Comparison of ENCODE assay signal across 9 mouse cellular contexts in the genomic region with DNA sequence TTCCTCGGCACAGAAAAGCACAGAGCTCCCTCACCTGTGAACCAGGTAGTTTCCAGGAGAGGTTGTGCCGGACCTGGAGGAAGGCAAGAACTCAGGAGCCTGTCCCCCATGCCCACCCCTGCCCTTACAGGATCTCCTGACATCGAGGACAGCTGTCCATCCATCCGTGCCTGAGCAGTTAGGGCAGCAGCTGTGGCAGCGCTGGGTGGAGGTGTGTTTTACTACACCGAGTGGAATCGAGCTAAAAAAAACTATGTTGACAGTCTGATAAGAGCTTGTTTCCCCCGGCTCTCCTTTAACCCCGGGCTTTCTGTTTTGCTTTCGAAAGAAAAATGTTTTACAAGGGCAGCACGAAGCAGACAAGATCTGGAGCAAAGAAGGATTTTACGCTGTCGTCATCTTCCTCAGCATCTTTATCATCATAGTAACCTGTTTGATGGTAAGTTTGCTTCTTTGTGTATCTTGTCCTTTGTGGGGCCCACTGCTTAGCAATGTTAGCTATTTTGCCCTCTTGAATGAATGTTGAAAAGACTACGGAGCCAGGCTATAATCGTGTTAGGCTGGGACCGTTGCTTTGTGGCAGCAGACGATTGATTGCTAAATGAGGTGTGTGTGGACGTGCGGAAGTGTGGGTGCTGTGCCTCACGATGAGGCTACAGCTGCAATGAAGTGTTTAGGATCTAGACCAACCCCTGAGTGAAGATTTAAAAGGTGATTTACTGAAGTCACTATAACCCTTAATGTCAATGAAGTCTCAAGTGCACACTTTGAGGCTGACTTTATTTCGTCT.
DNase-seq lines count a peak whose midpoint lies in the region; ATAC-seq and TF ChIP-seq lines count a peak whose summit lies in the region.
"Had no signal": no experiment of that assay in that cellular context is flagged by ENCODE, and none has a peak within 500 bp of the region (broad histone marks: within the 10 kb centered on the region; RNA-seq: fewer than 3 reads in every experiment).

No protein-coding gene starts in this region.

- H3K27ac ChIP-seq in heart, postnatal 0 days (ENCODE audit: low read depth) = no peak overlapping the region
- H3K27ac ChIP-seq in embryonic facial prominence, embryonic 14.5 days (replicated peaks; ENCODE audit: low read depth, low read length) = no peak overlapping the region
- no peak overlapping the region for H3K27ac ChIP-seq in limb, embryonic 10.5 days
- no peak overlapping the region for H3K27ac ChIP-seq in neural tube, embryonic 13.5 days (replicated peaks)
- no peak overlapping the region for H3K27ac ChIP-seq in layer of hippocampus, adult 2 months

- H3K4me1 ChIP-seq in heart, postnatal 0 days (ENCODE audit: control insufficient read depth, insufficient read depth) = peaks cover 6% of the 10 kb centered on the region; the same call in 1 of the 2 replicates
- no peaks in the 10 kb centered on the region for H3K4me1 ChIP-seq in embryonic facial prominence, embryonic 14.5 days (ENCODE audit: control insufficient read depth, insufficient read depth, low read length)
- peaks cover 21% of the 10 kb centered on the region for H3K4me1 ChIP-seq in limb, embryonic 10.5 days
- H3K4me1 ChIP-seq in neural tube, embryonic 13.5 days (replicated peaks) = peaks cover 19% of the 10 kb centered on the region

- peak overlapping the region; percentile 42 for H3K4me3 ChIP-seq in heart, postnatal 0 days (ENCODE audit: low read depth, low read length)
- peak overlapping the region; percentile 8; the same call in 1 of the 2 replicates for H3K4me3 ChIP-seq in embryonic facial prominence, embryonic 14.5 days (ENCODE audit: low read depth, low read length)
- peak overlapping the region; percentile 30 for H3K4me3 ChIP-seq in limb, embryonic 10.5 days
- H3K4me3 ChIP-seq in neural tube, embryonic 13.5 days = no peak overlapping the region
- no peak overlapping the region for H3K4me3 ChIP-seq in layer of hippocampus, adult 2 months

- no peaks in the 10 kb centered on the region for H3K36me3 ChIP-seq in heart, postnatal 0 days (replicated peaks; ENCODE audit: control insufficient read depth, insufficient read depth, low read length)
- H3K36me3 ChIP-seq in embryonic facial prominence, embryonic 14.5 days (ENCODE audit: control insufficient read depth, insufficient read depth, low read length) = no peaks in the 10 kb centered on the region
- H3K36me3 ChIP-seq in limb, embryonic 10.5 days = no peaks in the 10 kb centered on the region
- no peaks in the 10 kb centered on the region for H3K36me3 ChIP-seq in neural tube, embryonic 13.5 days

- H3K9me3 ChIP-seq in heart, postnatal 0 days (replicated peaks; ENCODE audit: control insufficient read depth, low read length) = no peaks in the 10 kb centered on the region
- H3K9me3 ChIP-seq in embryonic facial prominence, embryonic 14.5 days (ENCODE audit: control insufficient read depth, low read length) = no peaks in the 10 kb centered on the region
- H3K9me3 ChIP-seq in limb, embryonic 10.5 days (replicated peaks) = no peaks in the 10 kb centered on the region
- no peaks in the 10 kb centered on the region for H3K9me3 ChIP-seq in neural tube, embryonic 13.5 days

- no peak for DNase-seq in heart, postnatal 0 days (ENCODE audit: low spot score)
- DNase-seq in heart, postnatal 4 days = no peak
- DNase-seq in embryonic facial prominence, embryonic 14.5 days (ENCODE audit: low spot score) = no peak
- DNase-seq in limb, embryonic 10.5 days (ENCODE audit: low spot score) = peak; percentile 40
- no peak for DNase-seq in right cerebral cortex, postnatal 4 days
- DNase-seq in yolk sac, embryonic 10.5 days (ENCODE audit: low spot score) = no peak
- DNase-seq in layer of hippocampus, adult 2 months (ENCODE audit: low spot score in 2 of 2) = no peak
- DNase-seq: cerebellum, adult 18-20 months had no signal

- TF ChIP-seq CTCF in heart, postnatal 0 days (IDR thresholded peaks at IDR 0.05; ENCODE audit: low read depth) = no peak
- no peak for TF ChIP-seq CTCF in layer of hippocampus, adult 2 months (conservative IDR thresholded peaks at IDR 0.05)

- no peak for ATAC-seq in heart, postnatal 0 days (ENCODE audit: insufficient read depth, low read depth)
- no peak for ATAC-seq in embryonic facial prominence, embryonic 14.5 days (ENCODE audit: low read depth)
- 0 out of 2 replicates have a peak, but pooled peaks have one; percentile 40 for ATAC-seq in neural tube, embryonic 13.5 days (ENCODE audit: low read depth)

- peak overlapping the region; percentile 69 for H3K4me2 ChIP-seq in heart, postnatal 0 days (ENCODE audit: low read depth, low read length)
- H3K4me2 ChIP-seq in embryonic facial prominence, embryonic 14.5 days (ENCODE audit: low read depth, low read length) = peak overlapping the region; percentile 40; the same call in 1 of the 2 replicates
- peak overlapping the region; percentile 31 for H3K4me2 ChIP-seq in neural tube, embryonic 13.5 days

- H3K9ac ChIP-seq in heart, postnatal 0 days (replicated peaks; ENCODE audit: low read depth, low read length) = no peak overlapping the region
- no peak overlapping the region for H3K9ac ChIP-seq in embryonic facial prominence, embryonic 14.5 days (ENCODE audit: low read depth, low read length)
- no peak overlapping the region for H3K9ac ChIP-seq in neural tube, embryonic 13.5 days

- 10% methylated on average over 21 of the region's 21 CpGs for WGBS in heart, postnatal 0 days
- WGBS in embryonic facial prominence, embryonic 14.5 days = 43% methylated on average over 21 of the region's 21 CpGs
- WGBS in limb, embryonic 10.5 days = 28% methylated on average over 21 of the region's 21 CpGs
- WGBS in neural tube, embryonic 13.5 days = 31% methylated on average over 21 of the region's 21 CpGs

- TF ChIP-seq EP300 in heart, postnatal 0 days (IDR thresholded peaks at IDR 0.05; ENCODE audit: low read depth) = no peak

- H3K27me3 ChIP-seq in heart, postnatal 0 days (ENCODE audit: control insufficient read depth, insufficient read depth, low read length) = no peaks in the 10 kb centered on the region
- H3K27me3 ChIP-seq in embryonic facial prominence, embryonic 14.5 days (replicated peaks; ENCODE audit: control insufficient read depth, insufficient read depth, low read length) = no peaks in the 10 kb centered on the region
- H3K27me3 ChIP-seq in limb, embryonic 10.5 days (ENCODE audit: low read depth, poor library complexity, severe bottlenecking) = no peaks in the 10 kb centered on the region
- H3K27me3 ChIP-seq in neural tube, embryonic 13.5 days = no peaks in the 10 kb centered on the region

Comparison
In these comparisons a context has a peak if more than half of its experiments do, and no peak if none do; other contexts are left out.
1. H3K4me3 ChIP-seq: peak in heart, postnatal 0 days (single experiment), embryonic facial prominence, embryonic 14.5 days (single experiment) and limb, embryonic 10.5 days (single experiment); none in neural tube, embryonic 13.5 days (single experiment) and layer of hippocampus, adult 2 months (single experiment).
2. Peak in every context shown above with its lines, with median percentiles within 50 percentile points of each other: H3K4me2 ChIP-seq.